Mouse (Mus musculus): ENCODE results near the gene Kif19a.
A peak's percentile ranks its signal among the peaks of the same experiment; 100 is the strongest.

GRCm38 (mm10) chr11:114795848-114796322 is 30.7 kb downstream of the Kif19a start, which contains the start of gene Btbd17:
- TF ChIP-seq POLR2A (IDR thresholded peaks at IDR 0.05; ENCODE audit: borderline replicate concordance, extremely low read depth, insufficient read depth, insufficient read length, poor library complexity, severe bottlenecking), result 0 out of 2 replicates have a peak, but pooled peaks have one; percentile 8
- TF ChIP-seq CTCF (IDR thresholded peaks at IDR 0.05; ENCODE audit: borderline replicate concordance, extremely low read depth, insufficient read depth, insufficient read length), result no peak

All from brain, embryonic 14.5 days (tissue).